Comparison of ENCODE assay signal across 19 mouse cellular contexts in genomic region chr12:16034691-16035515, GRCm38 (mm10).
DNase-seq lines count a peak whose midpoint lies in the region; ATAC-seq and TF ChIP-seq lines count a peak whose summit lies in the region.
"Had no signal": no experiment of that assay in that cellular context is flagged by ENCODE, and none has a peak within 500 bp of the region (broad histone marks: within the 10 kb centered on the region; RNA-seq: fewer than 3 reads in every experiment).

No protein-coding gene starts in this region.

- H3K27me3 ChIP-seq in kidney, adult 2 months (replicated peaks; ENCODE audit: control insufficient read depth, insufficient read depth, low read length): no peaks in the 10 kb centered on the region
- H3K27me3 ChIP-seq in kidney, postnatal 0 days (ENCODE audit: insufficient read depth, low read length): no peaks in the 10 kb centered on the region
- H3K27me3 ChIP-seq: forebrain, embryonic 12.5 days; heart, embryonic 13.5 days; hindbrain, embryonic 15.5 days had no signal

- intact Hi-C loops in gastrocnemius, adult 2 months (cut with DNase I): no loop called here

- no peak overlapping the region for H3K27ac ChIP-seq in gastrocnemius, adult 2 months
- H3K27ac ChIP-seq in kidney, adult 2 months (ENCODE audit: insufficient read depth, low read depth, low read length): no peak overlapping the region
- H3K27ac ChIP-seq in kidney, postnatal 0 days: peak overlapping the region; percentile 36; the same call in 1 of the 2 replicates
- H3K27ac ChIP-seq: forebrain, embryonic 12.5 days; heart, embryonic 13.5 days; hindbrain, embryonic 15.5 days had no signal

- peak; percentile 25; the same call in 1 of the 2 replicates for TF ChIP-seq CTCF in gastrocnemius, adult 2 months (IDR thresholded peaks at IDR 0.05)
- TF ChIP-seq CTCF in kidney, adult 2 months (conservative IDR thresholded peaks at IDR 0.05; ENCODE audit: insufficient read depth, insufficient read length, low read depth, low read length): no peak
- TF ChIP-seq CTCF in kidney, postnatal 0 days (IDR thresholded peaks at IDR 0.05; ENCODE audit: low read depth): peak; percentile 27; the same call in 1 of the 2 replicates

- H3K9me3 ChIP-seq in kidney, postnatal 0 days (replicated peaks; ENCODE audit: low read length): no peaks in the 10 kb centered on the region
- H3K9me3 ChIP-seq: forebrain, embryonic 12.5 days; heart, embryonic 13.5 days; hindbrain, embryonic 15.5 days had no signal

- TF ChIP-seq POLR2A in kidney, adult 2 months (IDR thresholded peaks at IDR 0.05; ENCODE audit: low read depth, low read length): no peak

- ATAC-seq in kidney, postnatal 0 days (replicated peaks; ENCODE audit: low FRiP score, low read depth): 0 out of 2 replicates have a peak, but pooled peaks have one; percentile 46
- ATAC-seq: forebrain, embryonic 16.5 days had no signal

- no peak for DNase-seq in gastrocnemius, adult 2 months
- no peak for DNase-seq in gastrocnemius, postnatal 25 days
- peak; percentile 33 for DNase-seq in kidney, adult 2 months
- no peak for DNase-seq in kidney, postnatal 10 days
- no peak for DNase-seq in kidney, postnatal 0 days (ENCODE audit: low spot score)
- DNase-seq in kidney, adult 11 months: no peak
- peak; percentile 68 for DNase-seq in Muller cell, postnatal 12 days (ENCODE audit: inconsistent ontology term)
- DNase-seq in urinary bladder, postnatal 14 days (ENCODE audit: low spot score): no peak
- DNase-seq: adrenal gland, adult 8-10 months; adrenal gland, postnatal 36 days; cerebellum, adult 2 months; cerebellum, postnatal 10 days; gastrocnemius, postnatal 36 days; heart, adult 18-20 months; heart, postnatal 36 days had no signal

- H3K9ac ChIP-seq in kidney, postnatal 0 days (ENCODE audit: low read depth, low read length): no peak overlapping the region
- H3K9ac ChIP-seq: forebrain, embryonic 12.5 days; heart, embryonic 13.5 days; hindbrain, embryonic 15.5 days had no signal

- H3K4me1 ChIP-seq in kidney, adult 2 months (ENCODE audit: control insufficient read depth, insufficient read depth, low read length): no peaks in the 10 kb centered on the region
- H3K4me1 ChIP-seq in kidney, postnatal 0 days (replicated peaks; ENCODE audit: insufficient read depth, low read length): no peaks in the 10 kb centered on the region
- H3K4me1 ChIP-seq: forebrain, embryonic 12.5 days; heart, embryonic 13.5 days; hindbrain, embryonic 15.5 days had no signal

- H3K4me3 ChIP-seq in gastrocnemius, adult 2 months: no peak overlapping the region
- no peak overlapping the region for H3K4me3 ChIP-seq in kidney, adult 2 months (ENCODE audit: insufficient read depth, low read depth, low read length)
- no peak overlapping the region for H3K4me3 ChIP-seq in kidney, postnatal 0 days (replicated peaks; ENCODE audit: low read depth, low read length)
- H3K4me3 ChIP-seq: forebrain, embryonic 12.5 days; heart, embryonic 13.5 days; hindbrain, embryonic 15.5 days had no signal

- H3K36me3 ChIP-seq in kidney, adult 2 months (ENCODE audit: control insufficient read depth, insufficient read depth, low read length): no peaks in the 10 kb centered on the region
- H3K36me3 ChIP-seq in kidney, postnatal 0 days (ENCODE audit: insufficient read depth, low read length): no peaks in the 10 kb centered on the region
- H3K36me3 ChIP-seq: forebrain, embryonic 12.5 days; heart, embryonic 13.5 days; hindbrain, embryonic 15.5 days had no signal

- H3K4me2 ChIP-seq in kidney, postnatal 0 days (ENCODE audit: low read length): no peak overlapping the region
- H3K4me2 ChIP-seq: forebrain, embryonic 12.5 days; heart, embryonic 13.5 days; hindbrain, embryonic 15.5 days had no signal

Comparison
In these comparisons a context has a peak if more than half of its experiments do, and no peak if none do; other contexts are left out.
1. DNase-seq: peak in kidney, adult 2 months (single experiment) and Muller cell, postnatal 12 days (single experiment); none in gastrocnemius, adult 2 months (single experiment), gastrocnemius, postnatal 25 days (single experiment), kidney, postnatal 10 days (single experiment), kidney, postnatal 0 days (single experiment), kidney, adult 11 months (single experiment) and urinary bladder, postnatal 14 days (single experiment).